Mouse (Mus musculus) T-helper 2 cell (primary cell): ENCODE measurements around the gene Rho.

Source experiments
- in situ Hi-C: fragments of 300-600 bp; cut with MboI, MseI; formaldehyde crosslinking; loops from one replicate; pipeline ENCODE4 v1.15.1; 2025; ENCODE audit warnings: high pct_unique_total_duplicates

Rho gene

GRCm38 (mm10) chr6:115914511-115915202 is 16.9 kb upstream of the Rho start:
- in situ Hi-C loops, result no loop called here

GRCm38 (mm10) chr6:115915601-115916445 is 15.7 kb upstream of the Rho start:
- in situ Hi-C loops, result no loop called here

- in situ Hi-C loops, result no loop called here
These were observed 14.9 kb upstream of the Rho start for GRCm38 (mm10) chr6:115916611-115917010.

DNA sequence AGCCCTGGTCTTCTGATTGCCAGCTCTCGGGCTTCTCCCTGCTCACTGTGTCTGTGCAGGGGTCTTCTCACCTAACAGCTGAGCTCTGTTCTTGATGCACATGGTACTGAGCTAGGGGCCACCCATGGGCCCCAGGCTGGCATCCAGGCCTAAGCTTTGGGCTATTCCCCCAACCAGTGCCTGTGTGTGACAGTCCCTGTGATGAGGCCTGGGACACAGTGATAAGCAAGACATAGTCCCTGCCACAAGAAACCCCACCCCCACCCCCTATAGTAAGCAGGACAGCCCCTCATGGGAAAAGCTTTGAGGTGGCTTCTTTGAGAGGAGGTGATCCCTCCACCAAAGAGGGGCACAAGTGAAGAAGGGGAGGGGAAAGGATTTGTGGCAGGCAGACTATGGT is 12.9 kb upstream of the Rho start:
- in situ Hi-C loops, result no loop called here

- in situ Hi-C loops, result no loop called here
These were observed 11.7 kb upstream of the Rho start for GRCm38 (mm10) chr6:115919876-115920275.

GRCm38 (mm10) chr6:115924829-115925228 is 6.7 kb upstream of the Rho start:
- in situ Hi-C loops, result no loop called here

DNA sequence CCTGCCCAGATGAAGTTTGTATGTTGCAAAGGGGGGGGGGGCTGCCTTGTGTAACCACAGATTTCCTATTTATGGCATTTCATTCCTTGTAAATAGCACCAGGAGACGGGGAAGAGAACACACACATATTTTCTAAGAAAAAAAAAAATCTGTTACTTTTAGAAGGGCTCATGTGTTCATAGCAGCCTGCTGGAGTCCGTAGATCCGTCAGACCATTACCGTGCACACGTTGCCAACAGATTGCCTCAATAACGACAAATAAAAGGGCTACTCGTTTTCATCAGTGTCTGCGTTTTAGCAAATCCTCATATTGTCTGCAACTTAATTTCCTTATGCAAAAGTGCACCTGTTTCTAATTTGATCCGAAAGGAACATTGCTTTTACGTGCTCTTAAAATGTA is 5.1 kb upstream of the Rho start:
- in situ Hi-C loops, result no loop called here

- in situ Hi-C loops, result no loop called here
These were observed 4.0 kb upstream of the Rho start for GRCm38 (mm10) chr6:115927292-115928242.

GRCm38 (mm10) chr6:115930018-115930417 is 1.5 kb upstream of the Rho start:
- in situ Hi-C loops, result no loop called here

- in situ Hi-C loops, result no loop called here
These were observed 843 bp downstream of the Rho start for GRCm38 (mm10) chr6:115932391-115932790.

DNA sequence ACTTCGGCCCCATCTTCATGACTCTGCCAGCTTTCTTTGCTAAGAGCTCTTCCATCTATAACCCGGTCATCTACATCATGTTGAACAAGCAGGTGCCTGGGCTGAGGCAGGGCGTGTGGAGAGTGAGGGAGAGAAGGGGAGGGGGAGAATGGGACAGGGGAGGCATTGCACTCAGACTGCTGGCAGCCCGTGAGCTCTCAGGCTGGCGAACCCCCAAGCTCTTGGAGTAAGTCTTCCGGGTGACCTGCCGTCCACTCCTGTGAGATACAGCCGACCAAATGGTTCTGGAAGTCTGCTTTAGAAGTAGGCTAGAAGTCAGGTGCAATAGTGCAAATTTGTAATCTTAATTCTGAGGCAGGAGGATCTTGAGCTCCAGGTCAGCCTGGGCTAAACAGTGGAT is 4.0 kb downstream of the Rho start:
- in situ Hi-C loops, result no loop called here

GRCm38 (mm10) chr6:115938011-115938410 is 6.5 kb downstream of the Rho start:
- in situ Hi-C loops, result no loop called here

DNA sequence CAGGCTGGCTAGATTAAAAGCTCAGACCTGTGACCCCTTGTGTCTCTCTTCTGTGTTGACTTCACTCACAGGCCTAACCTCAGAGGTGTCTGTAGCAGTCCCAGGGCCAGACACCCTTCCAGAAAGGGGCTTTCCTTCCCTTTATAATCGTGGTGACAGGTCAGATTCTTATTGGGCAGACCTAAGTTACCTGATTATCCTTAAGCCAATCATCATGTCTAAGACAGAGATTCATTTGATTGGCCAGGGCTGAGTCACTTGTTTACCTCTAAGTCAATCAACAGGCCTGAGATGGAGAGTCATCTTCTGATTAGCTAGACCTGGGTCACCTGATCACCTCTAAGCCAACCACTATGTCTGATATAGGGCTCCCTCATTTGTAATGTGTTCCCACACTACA is 7.2 kb downstream of the Rho start:
- in situ Hi-C loops, result no loop called here

DNA sequence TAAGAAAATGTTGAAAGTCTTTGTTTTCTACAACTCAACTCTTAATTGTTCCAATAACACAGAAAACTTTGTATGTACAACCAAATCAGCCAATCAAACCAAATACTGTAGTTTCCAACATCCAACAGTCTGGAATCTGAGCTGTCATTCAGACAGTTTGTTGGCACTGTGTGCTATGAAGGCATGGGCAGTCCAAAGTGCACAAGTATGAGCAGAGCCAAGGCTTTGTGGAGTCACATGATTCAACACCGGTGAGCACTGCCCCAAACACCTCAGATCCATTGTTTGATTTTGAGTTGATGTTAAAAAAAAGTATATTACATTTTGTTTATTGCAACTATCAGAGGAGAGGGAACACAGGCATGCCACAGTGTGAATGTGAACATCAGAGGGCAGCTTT is 9.1 kb downstream of the Rho start:
- in situ Hi-C loops, result no loop called here

GRCm38 (mm10) chr6:115941128-115941527 is 9.6 kb downstream of the Rho start:
- in situ Hi-C loops, result no loop called here

- in situ Hi-C loops, result no loop called here
These were observed 12.2 kb downstream of the Rho start for GRCm38 (mm10) chr6:115943498-115944427.

DNA sequence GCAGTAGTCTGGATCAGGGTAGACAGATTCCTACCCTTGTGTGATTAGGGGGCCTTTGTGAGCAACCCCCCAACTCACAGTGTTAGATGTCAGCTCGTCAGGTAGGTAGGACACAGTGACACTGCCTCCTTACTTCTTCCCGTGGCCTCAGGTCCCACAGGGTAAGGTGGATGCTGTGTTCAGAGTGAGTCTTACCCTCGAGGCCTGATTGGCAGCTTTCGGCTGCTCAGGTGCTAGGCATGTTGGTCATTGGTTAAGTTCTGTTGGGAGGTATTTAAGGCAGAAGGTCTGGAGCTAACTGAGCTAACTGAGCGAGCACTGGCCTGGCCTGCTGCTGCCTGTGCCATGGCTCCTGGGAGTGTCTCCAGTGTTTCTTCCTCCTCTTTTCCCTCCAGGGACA is 13.1 kb downstream of the Rho start, which contains the start of gene H1foo:
Gene H1foo, plus strand, starts transcription at position 301 of the 400 bp plus-strand sequence.
- in situ Hi-C loops, result no loop called here

DNA sequence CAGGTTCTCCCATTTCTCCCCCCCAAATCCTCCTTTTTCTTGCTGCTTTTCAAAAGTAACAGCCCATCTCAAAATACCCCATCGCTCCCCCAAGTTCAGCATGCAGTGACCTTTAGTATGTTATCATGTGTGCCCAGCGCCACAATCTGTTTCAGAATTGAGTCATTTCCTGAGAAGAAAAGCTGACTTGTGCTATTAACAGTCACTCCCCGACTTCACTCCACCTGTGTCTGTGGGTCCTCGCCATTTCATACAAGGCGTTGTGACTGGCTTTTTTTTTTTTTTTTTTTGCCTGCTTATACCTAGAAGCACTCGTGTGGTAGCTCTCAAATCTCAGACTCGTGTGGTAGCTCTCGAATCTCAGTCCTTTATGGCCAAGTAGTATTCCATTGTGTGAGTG is 14.1 kb downstream of the Rho start:
- in situ Hi-C loops, result no loop called here

- in situ Hi-C loops, result no loop called here
These were observed 14.8 kb downstream of the Rho start for GRCm38 (mm10) chr6:115946389-115946788.

DNA sequence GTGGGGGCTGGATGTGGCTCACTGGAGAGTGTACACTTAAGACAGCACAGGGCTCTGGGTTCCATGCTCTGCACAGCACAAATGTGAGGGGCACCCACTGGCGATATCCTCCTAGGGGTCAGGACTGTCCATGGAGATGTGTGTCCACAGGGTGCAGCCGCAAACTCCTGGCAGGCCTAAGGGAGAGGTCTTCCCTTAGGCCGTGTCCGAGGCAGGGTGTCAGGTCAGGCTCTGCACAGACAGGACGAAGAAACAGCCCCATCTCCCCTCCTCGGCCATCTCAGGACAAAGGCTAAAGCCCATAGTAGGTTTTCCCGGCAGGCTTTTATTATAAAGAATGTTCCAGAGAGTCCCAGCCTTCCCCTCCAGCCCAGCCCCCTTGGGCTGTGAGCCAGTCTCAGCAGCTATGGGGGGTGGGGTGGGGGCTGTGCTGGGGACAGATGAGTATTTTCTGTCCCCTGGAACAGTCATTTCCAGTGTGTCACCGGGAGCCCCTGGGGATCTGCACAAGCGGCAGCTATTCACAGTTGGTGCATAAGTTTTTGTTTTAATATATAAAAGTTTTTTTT is 23.0 kb downstream of the Rho start:
- in situ Hi-C loops, result no loop called here
